Comparison of ENCODE assay signal across 9 mouse cellular contexts in genomic region chr1:191432531-191432930, GRCm38 (mm10). TPM values are rescaled to one million over a fixed set of nuclear protein-coding genes. Genes with fewer than 3 reads are reported as not detected.
A peak's percentile ranks its signal among the peaks of the same experiment; 100 is the strongest.
DNase-seq lines count a peak whose midpoint lies in the region; ATAC-seq and TF ChIP-seq lines count a peak whose summit lies in the region.
"Had no signal": no experiment of that assay in that cellular context is flagged by ENCODE, and none has a peak within 500 bp of the region (broad histone marks: within the 10 kb centered on the region; RNA-seq: fewer than 3 reads in every experiment).

No protein-coding gene starts in this region.

- H3K4me2 ChIP-seq in lung, postnatal 0 days (replicated peaks; ENCODE audit: low read depth, low read length) = peak overlapping the region; percentile 43
- H3K4me2 ChIP-seq in embryonic facial prominence, embryonic 11.5 days (ENCODE audit: low read depth, low read length) = no peak overlapping the region
- peak overlapping the region; percentile 23; the same call in 1 of the 2 replicates for H3K4me2 ChIP-seq in stomach, postnatal 0 days (replicated peaks; ENCODE audit: low read depth)

- peak; percentile 48 for DNase-seq in lung, postnatal 0 days (ENCODE audit: low spot score)
- no peak for DNase-seq in lung, postnatal 10 days
- peak; percentile 28 for DNase-seq in embryonic facial prominence, embryonic 11.5 days (ENCODE audit: low spot score)
- DNase-seq in kidney, postnatal 25 days = peak; percentile 79 to 87
- DNase-seq in stomach, postnatal 0 days (ENCODE audit: low spot score) = no peak
- no peak for DNase-seq in spleen, postnatal 10 days (ENCODE audit: low spot score in 2 of 2)
- no peak for DNase-seq in layer of hippocampus, adult 11-12 months (ENCODE audit: low spot score)
- DNase-seq: midbrain, embryonic 14.5 days had no signal

- no peak for TF ChIP-seq EP300 in lung, postnatal 0 days (IDR thresholded peaks at IDR 0.05)
- no peak for TF ChIP-seq EP300 in stomach, postnatal 0 days (optimal IDR thresholded peaks at IDR 0.05)

- H3K4me3 ChIP-seq in lung, postnatal 0 days (ENCODE audit: low read depth, low read length) = no peak overlapping the region
- no peak overlapping the region for H3K4me3 ChIP-seq in embryonic facial prominence, embryonic 11.5 days (ENCODE audit: low read depth, low read length)
- H3K4me3 ChIP-seq in stomach, postnatal 0 days (ENCODE audit: low read depth, low read length) = no peak overlapping the region
- H3K4me3 ChIP-seq: erythroblast, embryonic 14.5 days had no signal

- H3K36me3 ChIP-seq in lung, postnatal 0 days (ENCODE audit: insufficient read depth, low read length) = no peaks in the 10 kb centered on the region
- no peaks in the 10 kb centered on the region for H3K36me3 ChIP-seq in embryonic facial prominence, embryonic 11.5 days (replicated peaks; ENCODE audit: control insufficient read depth, insufficient read depth, low read depth, low read length)
- H3K36me3 ChIP-seq in stomach, postnatal 0 days (ENCODE audit: control insufficient read depth, insufficient read depth, low read length) = no peaks in the 10 kb centered on the region

- 21% methylated on average over 7 of the region's 7 CpGs for WGBS in lung, postnatal 0 days
- WGBS in embryonic facial prominence, embryonic 11.5 days = 15% methylated on average over 7 of the region's 7 CpGs
- 25% methylated on average over 7 of the region's 7 CpGs for WGBS in stomach, postnatal 0 days

- TF ChIP-seq CTCF in lung, postnatal 0 days (IDR thresholded peaks at IDR 0.05) = no peak
- TF ChIP-seq CTCF in stomach, postnatal 0 days (IDR thresholded peaks at IDR 0.05; ENCODE audit: low read depth) = no peak

- H3K27me3 ChIP-seq in lung, postnatal 0 days (replicated peaks; ENCODE audit: insufficient read depth, low read length) = no peaks in the 10 kb centered on the region
- H3K27me3 ChIP-seq in embryonic facial prominence, embryonic 11.5 days (ENCODE audit: control insufficient read depth, insufficient read depth, low read length) = no peaks in the 10 kb centered on the region
- no peaks in the 10 kb centered on the region for H3K27me3 ChIP-seq in stomach, postnatal 0 days (ENCODE audit: control insufficient read depth, insufficient read depth, low read length)

- no peak overlapping the region for H3K9ac ChIP-seq in lung, postnatal 0 days (replicated peaks; ENCODE audit: low read depth)
- H3K9ac ChIP-seq in embryonic facial prominence, embryonic 11.5 days (replicated peaks; ENCODE audit: low read length) = no peak overlapping the region
- no peak overlapping the region for H3K9ac ChIP-seq in stomach, postnatal 0 days (ENCODE audit: low read length)

- H3K9me3 ChIP-seq in lung, postnatal 0 days (ENCODE audit: low read length) = no peaks in the 10 kb centered on the region
- no peaks in the 10 kb centered on the region for H3K9me3 ChIP-seq in embryonic facial prominence, embryonic 11.5 days (replicated peaks; ENCODE audit: control insufficient read depth, low read length)
- H3K9me3 ChIP-seq in stomach, postnatal 0 days (ENCODE audit: control insufficient read depth, low read length) = no peaks in the 10 kb centered on the region

- peak overlapping the region; percentile 44; the same call in 1 of the 2 replicates for H3K27ac ChIP-seq in lung, postnatal 0 days (ENCODE audit: low read length)
- no peak overlapping the region for H3K27ac ChIP-seq in embryonic facial prominence, embryonic 11.5 days (replicated peaks; ENCODE audit: low read depth, low read length)
- no peak overlapping the region for H3K27ac ChIP-seq in stomach, postnatal 0 days (replicated peaks)

- peaks cover 12% of the 10 kb centered on the region for H3K4me1 ChIP-seq in lung, postnatal 0 days (ENCODE audit: insufficient read depth, low read depth, low read length)
- no peaks in the 10 kb centered on the region for H3K4me1 ChIP-seq in embryonic facial prominence, embryonic 11.5 days (ENCODE audit: control insufficient read depth, insufficient read depth, low read length)
- peaks cover 4% of the 10 kb centered on the region; the same call in 1 of the 2 replicates for H3K4me1 ChIP-seq in stomach, postnatal 0 days (replicated peaks; ENCODE audit: control insufficient read depth, insufficient read depth)

- peak; percentile 20; the same call in 1 of the 2 replicates for ATAC-seq in lung, postnatal 0 days
- no peak for ATAC-seq in embryonic facial prominence, embryonic 11.5 days (replicated peaks; ENCODE audit: insufficient number of reproducible peaks, low FRiP score, low TSS enrichment, low read depth)
- ATAC-seq in stomach, postnatal 0 days (ENCODE audit: low FRiP score, low TSS enrichment) = no peak

RNA-seq across cellular contexts. Expression of gene Ppp2r5a, which starts 29.5 kb away (rescaled TPM):
- polyA plus RNA-seq in lung, postnatal 0 days (2015; fragmentation: Nextera tagmentation; extraction: Ambion mirVana) = 51.5 and 56.0 TPM in 2 replicates
- polyA plus RNA-seq in embryonic facial prominence, embryonic 11.5 days (2014; fragmentation: Nextera tagmentation; extraction: Ambion mirVana) = 18.8 and 24.8 TPM in 2 replicates
- polyA plus RNA-seq in stomach, postnatal 0 days (2015; fragmentation: Nextera tagmentation; extraction: Ambion mirVana) = 28.4 and 32.9 TPM in 2 replicates

Comparison
In these comparisons a context has a peak if more than half of its experiments do, and no peak if none do; other contexts are left out.
1. DNase-seq: peak in lung, postnatal 0 days (single experiment), embryonic facial prominence, embryonic 11.5 days (single experiment) and kidney, postnatal 25 days (2 of 2); none in lung, postnatal 10 days (single experiment), stomach, postnatal 0 days (single experiment), spleen, postnatal 10 days (0 of 2) and layer of hippocampus, adult 11-12 months (single experiment).